Mouse (Mus musculus) thymus, postnatal 14 days (tissue): ENCODE results near the gene Fgfr2.
A peak's percentile ranks its signal among the peaks of the same experiment; 100 is the strongest.

ENCODE experiments used
- DNase-seq: peaks from one replicate; pipeline ENCODE4 v3.0.0; 2021

The Fgfr2 gene

DNA sequence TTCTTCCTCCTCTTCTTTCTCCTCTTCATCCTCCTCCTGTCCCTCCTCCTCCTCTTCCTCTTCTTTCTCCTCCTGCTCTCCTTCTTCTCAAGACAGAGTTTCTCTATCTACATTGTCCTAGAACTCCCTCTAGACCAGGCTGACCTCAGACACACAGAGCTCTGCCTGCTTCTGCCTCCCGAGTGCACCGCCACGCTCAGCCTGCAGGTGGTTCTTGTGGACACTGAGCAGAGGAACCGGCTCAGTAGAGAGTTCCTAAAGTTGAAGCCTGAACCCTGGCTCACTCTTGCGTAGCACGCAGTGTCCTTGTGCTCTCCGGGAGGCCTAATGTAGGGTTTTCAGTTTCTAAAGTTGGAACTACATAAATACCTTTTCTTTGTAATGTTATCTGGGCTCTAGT, 418.0 kb downstream of the Fgfr2 start:
- DNase-seq = peak; percentile 44

DNA sequence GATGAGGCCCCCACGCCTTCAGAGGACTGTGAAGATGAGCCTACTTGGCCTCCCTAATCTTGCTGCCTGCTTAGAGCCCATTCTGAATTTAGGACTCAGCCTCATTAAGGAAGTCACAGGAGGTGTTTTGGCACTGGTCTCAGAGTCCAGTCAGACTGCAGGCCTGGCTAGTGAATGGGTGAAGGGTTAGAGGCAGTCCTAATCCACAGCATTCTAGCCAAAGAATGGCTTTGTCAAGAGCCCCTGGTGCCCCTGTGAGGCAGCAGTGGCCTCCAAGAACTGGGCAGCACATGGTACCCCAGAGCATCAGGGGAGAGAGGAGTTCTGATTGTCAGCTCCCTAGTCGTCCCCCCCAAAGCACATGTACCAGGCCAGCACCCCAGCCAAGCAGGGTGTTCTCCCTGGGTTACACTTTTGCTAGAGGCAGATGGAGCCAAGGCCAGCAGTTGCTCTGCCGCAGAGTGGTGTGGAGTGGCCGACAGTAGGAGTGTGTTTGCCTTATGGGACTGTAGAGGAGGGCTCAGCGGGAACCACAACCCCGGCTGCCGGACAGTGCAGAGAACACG, 418.8 kb downstream of the Fgfr2 start:
- DNase-seq = no peak

DNA sequence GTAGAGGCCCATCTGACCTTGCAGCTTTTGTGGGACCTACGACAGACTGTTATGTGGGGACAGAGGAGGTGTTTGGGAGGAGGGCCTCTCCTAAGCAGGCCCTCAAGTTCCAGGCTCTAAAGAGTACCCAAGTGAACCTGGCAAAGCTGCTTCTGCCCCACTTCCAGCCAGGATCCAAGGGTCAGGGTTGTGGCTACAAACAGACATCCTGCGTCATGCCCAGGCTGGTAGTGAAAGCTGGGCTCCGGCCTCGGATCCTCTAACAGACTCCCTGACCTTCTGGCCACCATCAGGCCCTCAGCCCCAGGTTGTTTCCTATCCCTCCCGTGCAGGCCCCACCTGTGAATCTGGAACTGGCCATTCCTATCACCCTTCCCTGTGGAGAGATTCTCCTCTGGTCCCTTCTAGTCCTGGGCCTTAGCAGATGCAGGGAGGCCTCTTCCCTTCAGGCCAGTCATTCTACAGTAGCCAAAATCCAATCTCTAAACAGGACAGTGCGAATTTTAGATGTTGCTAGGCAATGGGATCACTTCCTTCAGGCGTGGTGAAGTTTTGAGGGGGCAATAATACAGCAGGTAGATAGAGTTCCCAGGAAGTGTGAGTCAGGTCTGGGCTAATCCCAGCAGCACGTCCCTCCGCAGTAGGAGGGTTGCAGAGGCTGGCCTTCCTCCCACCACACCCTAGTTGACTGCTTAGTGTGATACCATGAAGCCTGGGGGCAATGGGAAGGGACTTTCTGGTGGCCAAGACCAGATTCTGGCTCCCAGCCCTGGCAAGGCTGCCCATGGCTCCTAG, 419.4 kb downstream of the Fgfr2 start:
- no peak for DNase-seq

DNA sequence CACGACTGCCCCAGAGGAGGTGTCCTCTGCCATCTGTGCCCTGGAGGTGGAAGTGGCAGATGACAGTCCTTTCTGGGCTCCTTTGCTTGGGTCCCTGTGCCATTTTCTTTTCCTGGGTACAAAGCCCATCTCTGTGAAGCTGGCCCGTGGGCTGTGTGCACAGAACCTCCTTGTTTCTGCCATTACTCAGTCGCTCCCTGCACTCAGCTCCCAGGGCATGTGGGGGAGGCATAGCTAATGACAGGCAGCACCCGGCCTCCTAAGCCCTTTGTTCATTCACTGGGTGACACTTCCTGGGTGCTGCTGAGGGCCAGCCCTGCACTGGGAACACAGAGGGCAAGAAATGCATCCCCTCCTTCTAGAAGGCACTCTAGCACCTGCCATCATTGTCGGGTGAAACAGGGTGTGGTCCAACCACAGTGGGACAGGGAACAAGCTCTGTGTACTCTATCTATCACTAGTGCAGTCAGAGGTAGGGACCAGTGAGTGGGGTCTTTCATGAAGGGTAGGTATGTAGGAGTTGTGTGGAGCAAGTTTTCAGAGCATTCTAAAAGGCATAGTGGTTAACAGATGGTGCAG, 420.6 kb downstream of the Fgfr2 start:
- DNase-seq = no peak

GRCm38 (mm10) chr7:132702024-132702423, 421.1 kb downstream of the Fgfr2 start:
- no peak for DNase-seq

DNA sequence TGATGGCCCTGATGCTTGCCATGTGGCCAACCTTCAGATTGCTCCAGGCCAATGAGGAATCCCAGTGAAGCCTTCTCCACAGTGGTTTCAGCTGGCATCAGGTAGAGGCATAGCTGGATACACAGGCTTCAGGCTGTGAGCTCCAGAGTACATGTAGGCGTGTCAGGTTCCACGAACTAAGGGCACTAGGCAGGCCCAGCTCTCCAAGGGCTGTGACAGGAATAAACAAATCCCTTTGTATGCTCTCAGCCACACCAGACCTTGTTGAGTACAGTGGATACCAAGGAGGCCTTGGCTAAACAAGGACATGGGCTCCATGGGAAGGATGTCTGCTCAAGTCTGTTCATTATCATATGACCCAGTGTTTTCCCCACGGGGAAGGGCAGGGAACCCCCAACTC, 421.7 kb downstream of the Fgfr2 start:
- DNase-seq = no peak

- DNase-seq = no peak
Observed at GRCm38 (mm10) chr7:132700107-132700506, 423.0 kb downstream of the Fgfr2 start.

- DNase-seq = peak; percentile 37
Observed at GRCm38 (mm10) chr7:132699639-132700038, 423.5 kb downstream of the Fgfr2 start.

GRCm38 (mm10) chr7:132699165-132699564, 424.0 kb downstream of the Fgfr2 start:
- no peak for DNase-seq

DNA sequence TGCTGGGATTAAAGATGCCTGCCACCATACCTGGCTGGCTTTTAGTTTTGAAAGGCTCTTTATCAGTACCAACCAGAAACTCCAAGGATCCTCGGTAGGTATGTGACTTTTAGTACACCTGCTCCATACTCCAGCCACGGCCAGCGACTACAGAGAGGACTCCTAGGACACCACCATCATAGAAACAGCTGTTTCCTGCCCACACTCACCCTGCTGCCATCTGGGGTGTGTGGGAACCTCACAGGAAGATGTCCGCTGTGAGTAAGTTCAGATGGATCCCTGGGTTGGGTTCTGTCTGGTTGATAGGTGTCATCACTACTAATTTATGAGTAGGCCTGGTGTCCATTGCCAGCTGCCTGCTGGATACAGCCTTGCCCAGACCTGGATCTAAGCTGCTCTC, 424.4 kb downstream of the Fgfr2 start:
- DNase-seq = peak; percentile 33

DNA sequence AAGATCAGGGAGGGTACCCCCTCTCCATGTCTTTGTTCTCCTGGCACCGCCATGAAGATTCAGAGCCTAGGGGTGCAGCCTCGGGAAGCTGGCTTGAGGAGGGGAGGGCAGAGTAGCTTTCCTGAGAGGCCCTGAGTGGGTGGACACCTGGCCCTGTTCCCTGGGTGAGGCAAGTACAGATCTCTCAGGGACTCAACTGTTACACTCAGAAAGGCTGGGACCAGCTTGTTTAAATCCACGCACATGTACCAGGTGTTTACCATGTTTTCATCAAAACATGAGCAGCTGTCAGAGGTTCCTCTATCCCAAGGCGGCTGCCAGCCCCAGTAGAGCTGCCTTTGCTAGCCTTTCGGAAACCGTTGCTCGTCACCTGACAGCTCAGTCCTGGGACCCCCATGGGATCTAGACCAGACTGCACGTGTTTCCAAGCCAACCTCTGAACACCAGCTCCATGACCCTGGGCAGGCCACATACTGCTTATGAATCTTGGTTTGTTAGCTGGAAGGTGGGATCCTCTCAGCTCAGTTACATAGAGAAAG, 425.8 kb downstream of the Fgfr2 start:
- DNase-seq = no peak

DNA sequence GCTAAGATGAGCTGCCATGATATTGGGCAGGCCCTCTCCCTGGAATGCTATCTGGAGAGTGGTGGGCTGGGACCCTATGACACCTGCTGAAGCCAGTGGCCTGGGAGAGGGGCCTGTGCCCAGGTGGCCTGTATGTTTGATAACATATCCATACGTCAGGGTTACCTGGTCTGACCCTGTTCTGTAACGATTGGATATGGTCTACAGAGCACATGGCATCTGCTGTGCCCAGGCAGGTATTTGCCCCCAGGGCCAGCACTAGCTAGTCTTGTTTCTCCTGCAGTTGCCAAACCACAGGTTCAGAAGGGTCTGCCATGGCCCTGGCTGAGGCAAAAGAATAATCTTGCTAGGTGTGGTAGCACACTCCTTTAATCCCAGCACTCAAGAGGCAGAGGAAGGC, 429.6 kb downstream of the Fgfr2 start:
- no peak for DNase-seq

DNA sequence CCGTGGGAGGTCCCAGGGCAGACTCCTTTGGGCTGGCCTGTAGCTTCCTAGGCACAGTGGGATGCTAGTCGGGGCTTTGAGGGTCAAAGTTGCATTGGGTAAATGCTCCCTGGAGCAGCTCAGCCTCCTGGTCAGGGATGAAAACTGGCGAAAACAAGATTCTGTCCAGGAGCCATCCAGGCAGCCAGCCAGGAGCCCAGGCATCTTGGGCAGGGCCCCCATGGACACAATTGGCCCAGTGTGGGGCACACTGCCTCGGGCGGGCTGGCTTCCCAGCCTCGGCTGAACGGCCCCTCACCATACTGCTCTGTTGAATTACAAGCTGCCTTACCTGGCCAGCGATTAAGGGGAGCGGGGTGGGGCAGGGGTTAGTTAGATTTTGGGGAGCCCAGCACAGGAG, 430.4 kb downstream of the Fgfr2 start:
- no peak for DNase-seq

GRCm38 (mm10) chr7:132690716-132691472, 432.3 kb downstream of the Fgfr2 start:
- no peak for DNase-seq

DNA sequence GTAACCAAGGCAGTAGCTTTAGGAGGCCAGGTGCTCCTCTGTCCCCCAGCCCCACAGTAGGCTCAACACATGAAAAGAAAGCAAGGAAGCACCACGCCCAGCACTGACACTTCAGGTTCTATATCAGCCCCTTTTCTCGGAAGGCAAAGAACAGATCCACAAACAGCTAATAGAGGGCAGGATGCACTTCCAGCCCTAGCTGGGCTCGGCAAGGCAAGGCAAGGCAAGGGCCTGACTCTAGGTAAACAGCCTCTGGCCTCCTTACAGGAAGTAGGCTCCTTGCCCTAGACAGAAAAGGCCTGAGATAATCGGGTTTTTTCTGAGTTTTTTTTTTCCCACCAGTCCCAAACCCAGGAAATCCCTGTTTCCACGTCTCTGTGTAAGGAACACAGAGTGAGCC, 433.4 kb downstream of the Fgfr2 start:
- DNase-seq = no peak

DNA sequence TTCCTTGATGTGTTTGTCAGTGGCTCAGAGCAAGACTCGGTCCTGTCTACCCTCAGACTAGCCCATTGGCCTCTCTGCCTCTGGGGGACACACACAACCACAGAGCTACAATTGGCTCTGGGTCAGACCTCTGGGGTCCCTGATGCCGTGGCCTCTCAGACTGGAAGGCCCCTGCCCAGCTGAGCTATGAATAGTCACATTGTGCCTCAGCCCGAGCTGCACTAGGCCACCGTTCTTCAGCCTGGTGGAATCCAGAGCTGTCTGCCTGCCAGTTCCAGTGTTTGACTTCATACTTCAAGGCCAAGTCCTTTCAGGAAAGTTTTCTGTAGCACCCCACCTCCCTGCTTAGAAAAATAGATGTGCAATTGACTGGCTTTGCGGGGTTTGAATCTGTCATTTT, 434.4 kb downstream of the Fgfr2 start:
- DNase-seq = no peak

- no peak for DNase-seq
Observed at GRCm38 (mm10) chr7:132687897-132688296, 435.3 kb downstream of the Fgfr2 start.

GRCm38 (mm10) chr7:132686515-132686914, 436.6 kb downstream of the Fgfr2 start:
- no peak for DNase-seq

GRCm38 (mm10) chr7:132683923-132684322, 439.2 kb downstream of the Fgfr2 start:
- DNase-seq = no peak

DNA sequence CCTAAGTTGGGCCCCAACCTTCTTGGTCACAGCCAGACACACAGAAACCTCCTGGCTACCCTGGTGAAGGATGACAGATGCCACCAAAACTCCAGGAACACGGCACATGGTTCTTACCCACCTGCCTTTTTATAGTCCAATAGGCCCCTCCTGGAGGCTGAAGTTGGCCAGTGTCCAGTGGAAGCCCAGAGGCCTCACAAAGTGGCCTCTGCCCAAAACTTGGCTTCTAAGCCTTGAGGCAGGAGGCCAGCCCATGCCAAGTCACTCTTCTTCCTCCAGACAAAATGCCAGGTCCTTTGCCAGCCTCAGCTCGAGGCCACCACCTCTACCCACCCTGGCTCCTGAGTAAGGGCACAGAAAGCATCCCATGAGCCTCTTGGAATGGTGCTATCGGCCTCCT, 440.2 kb downstream of the Fgfr2 start:
- DNase-seq = no peak

DNA sequence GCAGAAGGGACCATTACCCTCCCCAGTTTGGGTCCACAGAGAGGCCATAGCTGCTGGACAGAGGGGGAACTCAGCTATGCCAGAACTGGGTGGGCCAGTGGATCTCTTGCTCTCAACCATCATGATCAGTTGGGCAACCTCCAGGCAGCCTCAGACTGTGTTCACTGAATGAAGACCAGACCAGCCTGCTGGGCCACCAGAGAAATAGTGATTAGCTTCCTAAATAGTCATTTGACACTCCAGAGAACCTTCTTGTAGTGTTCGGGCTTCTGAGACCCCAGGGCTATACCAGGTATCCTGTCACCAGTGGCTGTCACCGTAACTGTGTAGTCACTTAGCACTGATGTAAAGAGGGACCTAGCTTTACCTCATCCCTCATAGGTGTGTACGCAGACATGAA, 440.8 kb downstream of the Fgfr2 start:
- no peak for DNase-seq

- DNase-seq = no peak
Observed at GRCm38 (mm10) chr7:132681831-132682230, 441.3 kb downstream of the Fgfr2 start.

- no peak for DNase-seq
Observed at GRCm38 (mm10) chr7:132681296-132681695, 441.9 kb downstream of the Fgfr2 start.
